Mouse (Mus musculus) forebrain, embryonic 10.5 days (tissue): ENCODE data around the gene Coro6. TPM values are rescaled to one million over a fixed set of nuclear protein-coding genes. Genes with fewer than 3 reads are reported as not detected.
A peak's percentile ranks its signal among the peaks of the same experiment; 100 is the strongest.

Experiments used
- DNase-seq: peaks from one replicate; pipeline ENCODE4 v3.0.0-alpha.2; 2017; ENCODE audit warnings: low spot score; ENCODE audit errors: extremely low spot score
- H3K27ac ChIP-seq: fragments of 300-500 bp; sonication (generic); 2 replicates; pipeline ENCODE4 v1.5.1; 2016; ENCODE audit warnings: mild to moderate bottlenecking
- H3K27me3 ChIP-seq: fragments of 300-500 bp; sonication (generic); 2 replicates; pipeline ENCODE4 v1.6.1; 2016; ENCODE audit warnings: mild to moderate bottlenecking; ENCODE audit not compliant: poor library complexity, severe bottlenecking
- H3K36me3 ChIP-seq: fragments of 300-500 bp; sonication (generic); replicated peaks from 2 replicates; pipeline ENCODE4 v1.6.1; 2016; ENCODE audit warnings: mild to moderate bottlenecking, moderate library complexity
- H3K4me1 ChIP-seq: fragments of 300-500 bp; sonication (generic); 2 replicates; pipeline ENCODE4 v1.6.1; 2016
- H3K4me3 ChIP-seq: fragments of 300-500 bp; sonication (generic); 2 replicates; pipeline ENCODE4 v1.5.1; 2016; ENCODE audit warnings: mild to moderate bottlenecking, moderate library complexity
- H3K9me3 ChIP-seq: fragments of 300-500 bp; sonication (generic); 2 replicates; pipeline ENCODE4 v1.6.1; 2016; ENCODE audit warnings: mild to moderate bottlenecking, moderate library complexity
- WGBS: fragments of 180-500 bp; shearing (Covaris S2); methylation state at CpG from one replicate; pipeline ENCODE4 v1.1.7; 2016; 5-methylcytosine and 5-hydroxymethylcytosine counted together
- polyA plus RNA-seq: library from polyadenylated mRNA; unstranded; fragments of >200 nt; fragmentation: Nextera tagmentation; extraction: Ambion mirVana; gene quantifications from 2 replicates; pipeline ENCODE4 v1.2.1, GENCODE M21; 2016

The Coro6 gene
- polyA plus RNA-seq, 1 experiment from 2014 or later: 0.07 TPM

DNA sequence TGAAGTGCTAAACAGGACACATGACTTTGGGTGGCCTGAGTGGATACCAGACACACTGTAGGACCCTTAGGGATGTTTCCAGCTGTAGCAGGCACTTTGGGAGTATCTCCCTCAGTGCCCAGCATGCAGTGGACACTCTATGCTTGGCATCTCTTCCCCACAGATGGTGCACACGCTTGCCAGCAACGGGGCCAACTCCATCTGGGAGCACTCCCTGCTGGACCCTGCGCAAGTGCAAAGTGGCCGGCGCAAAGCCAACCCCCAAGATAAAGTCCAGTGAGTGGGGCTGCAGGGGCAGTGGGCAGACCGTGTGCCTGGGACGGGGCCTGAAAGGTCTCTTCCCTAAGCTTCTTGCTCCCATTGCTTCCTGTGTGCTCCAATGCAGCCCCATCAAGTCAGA lies 37.1 kb downstream of the Coro6 start:
- no peaks in the 10 kb centered on the region for H3K9me3 ChIP-seq
- peaks cover 72% of the 10 kb centered on the region for H3K36me3 ChIP-seq
- peaks cover 79% of the 10 kb centered on the region for H3K4me1 ChIP-seq
- DNase-seq: no peak
- peak overlapping the region; percentile 80; the same call in 1 of the 2 replicates for H3K27ac ChIP-seq
- WGBS: 89% methylated on average over 7 of the region's 7 CpGs
- H3K4me3 ChIP-seq: no peak overlapping the region
- H3K27me3 ChIP-seq: no peaks in the 10 kb centered on the region

DNA sequence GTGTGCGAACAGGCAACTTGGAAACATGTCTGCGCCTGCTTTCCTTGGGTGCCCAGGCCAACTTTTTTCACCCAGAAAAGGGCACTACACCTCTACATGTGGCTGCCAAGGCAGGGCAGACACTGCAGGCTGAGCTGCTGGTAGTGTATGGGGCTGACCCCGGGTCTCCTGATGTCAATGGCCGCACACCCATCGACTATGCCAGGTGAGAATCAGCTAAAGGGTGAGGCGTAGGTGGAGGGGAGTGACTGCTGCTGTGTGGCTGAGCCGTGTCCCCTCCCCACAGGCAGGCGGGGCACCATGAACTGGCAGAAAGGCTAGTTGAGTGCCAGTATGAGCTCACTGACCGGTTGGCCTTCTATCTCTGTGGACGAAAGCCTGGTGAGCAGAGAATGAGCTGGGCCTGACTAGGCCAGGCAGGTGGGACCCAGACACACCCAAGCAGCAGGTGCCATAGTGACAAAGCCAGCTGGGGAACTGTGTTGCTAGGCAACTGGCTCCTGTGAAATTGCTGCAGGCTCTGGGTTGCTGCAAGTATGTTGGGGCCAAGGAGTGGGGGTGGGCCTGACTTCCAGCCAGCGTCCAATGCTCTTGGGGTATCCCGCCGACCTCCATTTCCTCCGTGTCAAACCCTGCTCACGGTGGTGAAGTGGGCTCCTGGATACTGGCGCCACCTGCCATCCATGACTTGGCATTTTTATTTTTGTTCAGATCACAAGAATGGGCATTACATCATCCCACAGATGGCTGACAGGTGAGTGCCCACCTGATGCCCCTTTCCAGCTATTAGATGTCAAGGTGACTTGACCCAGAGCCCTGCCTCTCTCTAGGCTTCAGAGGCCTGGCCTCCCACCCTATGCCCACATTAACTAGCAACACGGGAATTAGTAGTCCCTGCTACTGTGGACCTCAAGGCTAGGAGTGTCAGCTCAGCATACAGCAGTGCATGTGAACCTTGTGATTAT lies 38.4 kb downstream of the Coro6 start:
- Histone ChIP-seq H3K4me3 (no peak overlapping the region), H3K36me3 (peaks cover 84% of the 10 kb centered on the region), H3K4me1 (peaks cover 67% of the 10 kb centered on the region), H3K27ac (peak overlapping the region; percentile 31; the same call in 1 of the 2 replicates), H3K9me3 (no peaks in the 10 kb centered on the region), H3K27me3 (no peaks in the 10 kb centered on the region)
- no peak for DNase-seq
- WGBS: 87% methylated on average over 17 of the region's 17 CpGs

DNA sequence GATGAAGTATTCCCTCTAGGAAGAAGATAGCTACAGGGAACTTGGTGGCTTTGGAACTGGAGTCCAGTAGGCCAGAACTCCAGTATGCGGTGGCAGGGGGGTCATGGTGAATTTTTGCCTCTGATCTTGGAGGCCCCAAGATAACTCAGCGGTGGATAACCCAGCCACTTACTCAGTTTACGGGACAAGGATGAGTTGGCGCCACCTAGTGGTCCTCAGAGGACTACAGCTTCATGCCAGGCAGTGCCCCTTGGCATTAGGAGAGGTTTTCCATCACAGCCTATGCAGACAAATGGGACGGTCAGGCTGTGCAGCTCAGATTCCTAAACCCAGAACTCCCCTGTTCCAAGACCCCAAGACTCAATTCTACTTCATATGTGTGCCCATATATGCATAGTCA lies 39.2 kb downstream of the Coro6 start:
- H3K9me3 ChIP-seq: no peaks in the 10 kb centered on the region
- H3K27ac ChIP-seq: no peak overlapping the region
- peaks cover 87% of the 10 kb centered on the region for H3K36me3 ChIP-seq
- no peaks in the 10 kb centered on the region for H3K27me3 ChIP-seq
- peaks cover 59% of the 10 kb centered on the region for H3K4me1 ChIP-seq
- 34% methylated on average over 5 of the region's 5 CpGs for WGBS
- no peak overlapping the region for H3K4me3 ChIP-seq
- DNase-seq: peak; percentile 61

DNA sequence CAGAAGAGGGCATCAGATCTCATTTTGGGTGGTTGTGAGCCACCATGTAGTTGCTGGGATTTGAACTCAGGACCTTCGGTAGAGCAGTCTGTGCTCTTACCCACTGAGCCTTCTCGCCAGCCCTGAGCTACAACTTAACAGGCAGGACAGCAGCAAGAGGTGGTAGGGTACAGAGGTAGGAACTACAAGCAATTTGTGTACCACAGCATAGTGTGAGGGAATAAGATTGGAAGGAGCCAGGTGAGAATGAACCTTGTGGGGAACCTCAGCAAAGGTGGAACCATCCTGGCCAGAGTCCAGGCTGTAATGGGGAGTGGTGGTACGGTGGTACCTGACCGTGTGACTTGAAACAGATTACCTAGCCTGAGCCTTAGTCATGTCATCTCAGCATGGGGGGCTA lies 39.8 kb downstream of the Coro6 start:
- Histone ChIP-seq H3K4me1 (peaks cover 54% of the 10 kb centered on the region), H3K27ac (no peak overlapping the region), H3K4me3 (no peak overlapping the region), H3K36me3 (peaks cover 90% of the 10 kb centered on the region), H3K27me3 (no peaks in the 10 kb centered on the region), H3K9me3 (no peaks in the 10 kb centered on the region)
- no peak for DNase-seq
- 97% methylated on average over 4 of the region's 4 CpGs for WGBS

DNA sequence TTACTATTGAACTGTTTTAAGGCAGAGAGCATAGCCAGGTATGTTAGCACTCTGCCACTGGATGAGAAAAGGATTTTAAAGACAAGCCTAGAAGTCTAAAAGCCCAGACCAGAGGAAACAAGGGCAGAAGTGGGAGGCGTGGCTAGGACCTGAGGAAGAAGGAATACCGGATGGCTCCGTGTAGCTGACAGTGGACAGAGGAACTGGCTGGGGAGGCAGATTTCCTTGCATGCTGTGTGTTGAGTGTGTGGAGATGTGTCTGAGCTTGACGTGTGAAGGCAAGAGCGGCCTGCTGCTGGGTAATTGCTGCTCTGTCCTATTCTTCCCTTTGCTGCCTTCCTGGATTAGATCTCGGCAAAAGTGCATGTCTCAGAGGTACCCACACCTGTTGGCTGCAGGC lies 40.3 kb downstream of the Coro6 start:
- 87% methylated on average over 6 of the region's 6 CpGs for WGBS
- Histone ChIP-seq H3K27ac (no peak overlapping the region), H3K9me3 (no peaks in the 10 kb centered on the region), H3K4me3 (no peak overlapping the region), H3K27me3 (no peaks in the 10 kb centered on the region), H3K4me1 (peaks cover 54% of the 10 kb centered on the region), H3K36me3 (peaks cover 96% of the 10 kb centered on the region)
- DNase-seq: no peak

DNA sequence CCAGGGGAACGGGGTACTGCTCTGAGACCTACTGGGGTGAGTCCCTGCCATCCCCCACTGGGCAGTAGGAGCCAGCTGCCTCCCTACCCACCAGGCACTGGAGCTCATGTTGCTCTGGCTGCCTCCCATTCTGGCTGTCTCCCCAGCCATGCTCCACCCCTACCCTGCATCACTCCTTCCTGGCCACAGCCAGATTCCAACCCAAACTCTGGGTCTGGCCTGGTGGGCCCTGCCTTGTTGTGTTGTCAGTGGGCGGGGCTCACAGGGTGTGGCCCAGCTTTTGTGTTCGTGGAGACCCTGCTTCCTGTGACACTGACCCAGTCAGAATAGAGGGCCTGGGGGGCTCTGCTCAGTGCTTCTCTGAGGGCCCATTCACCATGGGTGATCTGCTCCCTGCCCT lies 41.3 kb downstream of the Coro6 start:
- Histone ChIP-seq H3K4me3 (no peak overlapping the region; the same call in 1 of the 2 replicates), H3K27ac (no peak overlapping the region), H3K9me3 (no peaks in the 10 kb centered on the region), H3K36me3 (peaks cover 98% of the 10 kb centered on the region), H3K27me3 (peaks cover under 1% of the 10 kb centered on the region; the same call in 1 of the 2 replicates), H3K4me1 (peaks cover 53% of the 10 kb centered on the region)
- 63% methylated on average over 3 of the region's 3 CpGs for WGBS
- no peak for DNase-seq

DNA sequence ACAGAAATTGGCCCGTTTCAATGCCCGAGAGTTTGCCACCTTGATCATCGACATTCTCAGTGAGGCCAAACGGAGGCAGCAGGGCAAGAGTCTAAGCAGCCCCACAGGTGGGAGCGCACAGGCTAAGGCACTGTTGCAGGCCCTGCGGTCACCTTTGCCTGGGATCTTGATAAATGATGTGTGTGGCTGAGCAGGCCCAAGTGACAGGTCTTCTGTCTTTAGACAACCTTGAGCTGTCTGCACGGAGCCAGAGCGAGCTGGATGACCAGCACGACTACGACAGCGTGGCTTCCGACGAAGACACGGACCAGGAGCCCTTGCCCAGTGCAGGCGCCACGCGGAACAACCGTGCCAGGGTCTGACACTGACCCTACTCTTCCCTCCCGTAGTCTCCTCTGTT lies 42.2 kb downstream of the Coro6 start:
- Histone ChIP-seq H3K27me3 (peaks cover 8% of the 10 kb centered on the region; the same call in 1 of the 2 replicates), H3K4me1 (peaks cover 49% of the 10 kb centered on the region), H3K4me3 (no peak overlapping the region), H3K9me3 (no peaks in the 10 kb centered on the region), H3K27ac (no peak overlapping the region), H3K36me3 (peaks cover 98% of the 10 kb centered on the region)
- 97% methylated on average over 19 of the region's 19 CpGs for WGBS
- no peak for DNase-seq

DNA sequence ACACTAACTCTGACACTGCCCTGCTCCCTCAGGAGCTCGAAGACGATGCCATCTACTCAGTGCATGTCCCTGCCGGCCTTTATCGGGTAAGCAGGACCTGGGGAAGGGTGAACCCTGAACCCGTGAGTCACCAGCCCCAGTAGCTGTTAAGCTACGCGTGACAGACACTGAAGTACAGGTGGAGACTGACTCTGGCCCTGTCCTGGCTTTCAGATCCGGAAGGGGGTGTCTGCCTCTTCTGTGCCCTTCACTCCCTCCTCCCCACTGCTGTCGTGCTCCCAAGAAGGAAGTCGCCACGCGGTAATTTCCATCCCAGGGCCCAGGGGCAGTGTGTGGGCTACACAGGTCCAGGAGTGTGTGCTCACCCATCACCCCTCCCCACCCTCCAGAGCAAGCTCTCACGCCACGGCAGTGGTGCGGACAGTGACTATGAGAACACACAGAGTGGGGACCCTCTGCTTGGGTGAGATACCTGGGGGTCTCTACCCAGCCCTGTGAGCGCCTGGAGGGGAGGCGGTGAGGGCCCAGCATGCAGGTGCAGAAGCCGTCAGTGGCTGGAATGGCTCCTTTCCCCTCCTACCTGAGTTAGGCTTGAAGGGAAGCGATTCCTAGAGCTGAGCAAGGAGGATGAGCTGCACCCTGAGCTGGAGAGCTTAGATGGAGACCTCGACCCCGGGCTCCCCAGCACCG lies 43.2 kb downstream of the Coro6 start:
- H3K4me1 ChIP-seq: peaks cover 40% of the 10 kb centered on the region
- H3K4me3 ChIP-seq: no peak overlapping the region
- no peak for DNase-seq
- no peaks in the 10 kb centered on the region for H3K9me3 ChIP-seq
- peaks cover 96% of the 10 kb centered on the region for H3K36me3 ChIP-seq
- H3K27me3 ChIP-seq: peaks cover 8% of the 10 kb centered on the region; the same call in 1 of the 2 replicates
- 91% methylated on average over 22 of the region's 22 CpGs for WGBS
- no peak overlapping the region for H3K27ac ChIP-seq

DNA sequence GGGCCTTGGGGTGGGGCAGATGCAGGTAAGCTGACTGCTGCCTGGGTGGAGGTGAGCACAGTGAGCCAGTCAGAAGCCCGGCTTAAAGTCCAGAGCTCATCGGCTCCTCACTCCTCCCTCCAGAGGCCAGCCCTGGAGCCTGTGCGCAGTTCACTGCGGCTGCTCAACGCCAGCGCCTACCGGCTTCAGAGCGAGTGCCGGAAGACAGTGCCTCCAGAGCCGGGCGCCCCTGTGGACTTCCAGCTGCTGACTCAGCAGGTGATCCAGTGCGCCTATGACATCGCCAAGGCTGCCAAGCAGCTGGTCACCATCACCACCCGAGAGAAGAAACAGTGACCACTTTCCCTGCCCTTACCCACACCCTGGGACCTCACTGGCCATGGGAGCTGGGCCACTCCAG lies 44.1 kb downstream of the Coro6 start:
- no peak for DNase-seq
- peaks cover 92% of the 10 kb centered on the region for H3K36me3 ChIP-seq

DNA sequence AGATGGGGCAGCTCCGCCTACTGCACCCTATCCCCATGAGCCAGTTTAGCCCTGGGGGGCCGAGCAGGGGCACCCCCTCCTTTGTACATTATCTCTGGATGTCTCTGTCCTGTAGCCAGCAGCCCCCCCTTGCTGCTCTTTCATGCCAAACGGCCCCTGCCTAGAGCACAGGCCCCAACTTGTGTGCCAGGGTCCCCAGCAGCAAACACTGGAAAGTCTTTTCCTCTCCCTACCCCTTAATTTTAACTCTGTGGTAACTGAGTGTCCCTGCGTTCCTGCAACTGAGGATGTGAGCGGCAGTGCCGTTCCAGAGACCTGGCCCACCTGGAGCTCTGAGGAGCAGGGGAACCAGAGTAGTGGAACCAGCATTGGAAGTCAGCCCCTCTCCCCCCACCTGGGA lies 44.7 kb downstream of the Coro6 start:
- WGBS: 88% methylated on average over 6 of the region's 6 CpGs
- H3K27me3 ChIP-seq: peaks cover 8% of the 10 kb centered on the region; the same call in 1 of the 2 replicates
- no peaks in the 10 kb centered on the region for H3K9me3 ChIP-seq
- H3K4me3 ChIP-seq: peak overlapping the region; percentile 9; the same call in 1 of the 2 replicates
- H3K27ac ChIP-seq: no peak overlapping the region
- H3K36me3 ChIP-seq: peaks cover 85% of the 10 kb centered on the region
- peaks cover 33% of the 10 kb centered on the region for H3K4me1 ChIP-seq
- DNase-seq: no peak

More for the DNA sequence above, 44.1 kb downstream of the Coro6 start:
- Histone ChIP-seq H3K9me3 (no peaks in the 10 kb centered on the region), H3K4me3 (no peak overlapping the region; the same call in 1 of the 2 replicates), H3K27ac (no peak overlapping the region), H3K27me3 (peaks cover 8% of the 10 kb centered on the region; the same call in 1 of the 2 replicates), H3K4me1 (peaks cover 32% of the 10 kb centered on the region)
- 89% methylated on average over 14 of the region's 14 CpGs for WGBS

DNA sequence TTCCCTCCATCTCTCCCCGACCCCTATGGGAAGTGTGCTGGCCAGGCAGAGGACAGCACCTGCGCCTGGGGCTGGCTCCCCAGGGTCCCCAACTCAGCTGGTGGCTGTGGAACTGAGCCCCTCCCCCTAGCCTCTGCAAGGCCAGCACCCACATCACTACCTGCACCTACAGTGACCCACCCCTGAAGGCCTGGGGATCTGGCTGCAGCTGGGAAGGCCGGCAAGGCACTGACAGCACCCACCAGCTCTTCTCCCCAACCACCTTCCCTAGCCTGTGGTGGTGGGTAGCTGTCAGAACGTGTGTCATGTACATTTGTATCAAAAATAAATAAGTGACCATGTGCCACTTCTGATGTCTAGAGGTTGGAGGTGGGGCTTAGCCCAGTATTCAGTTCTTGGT lies 45.2 kb downstream of the Coro6 start:
- no peaks in the 10 kb centered on the region for H3K9me3 ChIP-seq
- no peak for DNase-seq
- peaks cover 38% of the 10 kb centered on the region for H3K4me1 ChIP-seq
- WGBS: 78% methylated on average over 4 of the region's 4 CpGs
- peaks cover 80% of the 10 kb centered on the region for H3K36me3 ChIP-seq
- peaks cover 11% of the 10 kb centered on the region for H3K27me3 ChIP-seq
- H3K4me3 ChIP-seq: peak overlapping the region; percentile 9; the same call in 1 of the 2 replicates
- H3K27ac ChIP-seq: no peak overlapping the region

DNA sequence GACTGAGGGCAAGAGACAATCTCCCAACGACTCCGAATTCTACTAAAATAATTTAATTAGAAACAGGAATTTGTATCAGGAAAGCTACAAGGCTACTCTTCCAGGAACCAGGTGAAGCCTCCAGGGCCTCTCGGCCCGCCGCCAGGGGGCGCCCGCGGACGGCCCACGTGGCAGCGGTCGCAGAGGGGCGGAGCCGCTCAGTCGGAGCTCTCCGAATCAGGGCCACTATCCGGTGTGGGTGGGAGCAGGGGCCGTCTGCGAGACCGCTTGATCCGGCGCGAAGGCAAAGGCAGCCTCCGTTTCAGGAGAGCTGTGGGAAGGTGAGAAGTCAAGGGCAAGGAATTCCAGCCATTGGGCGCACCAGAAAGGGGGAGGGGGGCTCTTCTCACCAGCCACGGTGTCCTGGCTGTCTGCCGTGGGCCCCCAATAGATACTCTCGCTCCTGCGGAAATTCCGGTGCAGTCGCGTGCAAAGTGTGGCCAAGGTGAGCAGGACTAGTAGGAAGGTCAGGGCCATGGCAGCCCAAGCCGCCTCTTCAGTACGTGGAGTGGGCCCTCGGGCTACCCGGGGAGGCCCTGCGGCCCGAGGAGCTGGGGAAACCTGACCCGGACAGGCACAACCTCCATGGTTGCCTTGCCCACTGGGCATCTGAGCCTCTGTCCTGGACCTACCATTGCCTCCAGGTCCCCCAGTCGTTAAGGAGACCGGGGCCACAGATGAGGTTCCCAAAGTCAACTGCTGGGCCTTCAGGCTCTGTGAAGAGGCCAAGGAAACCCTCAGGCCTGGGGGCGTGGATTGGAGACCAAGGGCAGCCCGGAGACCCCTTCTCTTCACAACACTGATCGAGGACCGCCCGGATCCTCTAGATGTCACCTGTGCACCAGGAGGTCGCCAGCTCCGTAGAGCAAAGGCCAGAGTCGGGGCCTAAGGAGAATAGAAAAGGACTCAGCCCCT lies 46.1 kb downstream of the Coro6 start:
- DNase-seq: peak; percentile 79
- 21% methylated on average over 49 of the region's 49 CpGs for WGBS
- Histone ChIP-seq H3K36me3 (peaks cover 71% of the 10 kb centered on the region), H3K27me3 (peaks cover 12% of the 10 kb centered on the region), H3K4me3 (peak overlapping the region; percentile 50), H3K27ac (peak overlapping the region; percentile 78), H3K4me1 (peaks cover 38% of the 10 kb centered on the region), H3K9me3 (no peaks in the 10 kb centered on the region)
